Mouse (Mus musculus) frontal cortex, postnatal 25 days (tissue): Measurements from ENCODE around the gene Sox8.

Experiments
- DNase-seq, 2 experiments: peaks; one replicate each; pipeline ENCODE4 v3.0.0; 2022; ENCODE audit warnings: low spot score in 2 of 2

The Sox8 gene

GRCm38 (mm10) chr17:25555666-25556629 lies 14.5 kb downstream of the Sox8 start:
- DNase-seq, result peak; percentile 67 to 70

DNA sequence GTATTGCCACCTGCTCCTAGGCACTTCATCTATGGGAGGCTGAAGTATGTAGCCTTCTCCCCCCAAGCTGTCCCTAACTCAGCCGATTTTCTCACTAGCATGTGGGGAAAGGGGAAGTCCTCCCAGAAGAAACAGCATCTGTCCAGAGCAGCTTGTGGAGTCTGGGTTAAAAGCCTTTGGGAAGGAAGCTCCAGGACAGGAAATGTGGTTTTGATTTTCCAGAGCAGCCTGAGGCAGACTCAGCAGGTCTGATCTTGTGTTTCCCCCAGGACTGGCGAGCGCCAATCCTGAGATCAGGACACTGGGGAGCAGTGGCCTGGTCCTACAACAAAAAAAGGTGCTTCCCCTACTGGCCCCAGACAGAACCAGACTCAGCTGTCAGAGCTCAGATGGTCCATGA lies 15.3 kb downstream of the Sox8 start:
- DNase-seq, result no peak

DNA sequence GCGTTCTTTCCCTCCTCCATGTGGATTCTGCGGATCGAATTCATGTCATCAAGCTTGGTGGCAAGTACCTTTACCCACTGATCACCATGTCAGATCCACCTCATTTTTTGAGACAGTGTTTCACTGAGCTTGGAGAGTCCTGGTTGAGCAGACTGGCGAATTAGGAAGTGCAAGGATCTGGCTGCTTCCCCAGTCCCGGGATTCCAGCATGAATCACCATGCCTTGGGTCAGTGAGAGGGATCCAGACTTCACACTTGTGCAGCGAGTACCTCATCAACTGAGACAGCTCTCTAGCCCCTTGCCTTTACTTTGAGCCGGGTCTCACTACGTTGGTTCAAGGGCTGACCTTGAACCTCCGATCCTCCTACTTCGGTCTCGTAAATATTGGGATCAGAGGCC lies 19.2 kb downstream of the Sox8 start:
- no peak for DNase-seq

DNA sequence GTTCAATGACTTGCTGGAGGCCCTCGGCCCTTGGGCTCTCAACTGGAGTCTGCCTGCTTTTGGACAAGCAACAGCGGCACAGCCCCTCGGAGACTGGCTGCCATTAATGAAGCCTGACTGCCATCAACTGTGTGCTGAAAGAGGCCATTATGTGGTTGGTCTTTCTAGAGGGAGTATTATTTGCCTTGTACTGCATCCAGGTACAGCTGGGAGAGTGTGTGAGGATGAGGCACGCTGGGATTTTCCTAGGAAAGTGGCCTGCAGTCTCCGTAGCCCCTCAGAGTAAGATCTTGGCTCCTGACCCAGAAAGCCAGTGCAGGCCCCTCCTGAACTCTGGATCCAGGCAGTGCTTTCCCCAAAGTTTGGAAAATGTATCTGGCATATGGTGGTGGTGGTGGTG lies 20.5 kb downstream of the Sox8 start:
- DNase-seq, result no peak

DNA sequence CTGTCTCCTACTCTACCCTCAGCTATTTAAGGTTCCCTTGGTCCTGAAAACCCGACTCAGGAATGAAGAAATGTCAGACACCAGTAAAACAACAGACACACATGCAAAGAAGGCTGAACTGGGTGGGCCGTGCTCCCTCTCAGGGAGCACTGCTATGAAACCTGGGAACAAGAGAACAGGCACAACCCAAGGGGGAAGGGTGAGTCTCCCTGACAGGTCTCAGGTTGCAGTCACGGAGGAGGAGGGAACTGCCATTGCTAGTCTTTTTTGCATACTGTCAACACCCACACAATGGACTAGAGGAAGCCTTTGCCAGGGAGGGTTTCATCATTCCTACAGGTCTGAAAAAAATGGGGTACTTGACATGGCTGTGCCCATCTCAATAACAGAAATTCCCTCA lies 23.5 kb downstream of the Sox8 start:
- DNase-seq, result no peak

DNA sequence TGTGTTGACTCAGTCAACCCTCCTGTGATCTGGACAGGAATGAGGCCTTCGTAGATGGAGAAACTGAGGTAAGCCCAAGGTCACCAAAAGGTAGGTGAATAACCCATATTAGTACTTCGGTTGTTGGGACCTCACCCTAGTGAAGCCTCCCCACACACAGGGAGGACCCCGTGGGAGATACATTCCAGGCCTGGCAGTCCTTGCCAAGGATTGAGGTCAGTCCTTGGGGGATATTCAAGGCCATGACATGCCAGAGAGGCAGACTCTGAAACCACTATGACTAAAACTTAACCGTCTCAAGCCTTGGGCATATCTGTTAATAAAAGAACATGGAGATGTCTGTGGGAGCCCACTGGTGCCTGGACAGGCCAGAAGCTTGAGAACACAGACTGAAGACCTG lies 28.7 kb downstream of the Sox8 start:
- DNase-seq, result no peak

DNA sequence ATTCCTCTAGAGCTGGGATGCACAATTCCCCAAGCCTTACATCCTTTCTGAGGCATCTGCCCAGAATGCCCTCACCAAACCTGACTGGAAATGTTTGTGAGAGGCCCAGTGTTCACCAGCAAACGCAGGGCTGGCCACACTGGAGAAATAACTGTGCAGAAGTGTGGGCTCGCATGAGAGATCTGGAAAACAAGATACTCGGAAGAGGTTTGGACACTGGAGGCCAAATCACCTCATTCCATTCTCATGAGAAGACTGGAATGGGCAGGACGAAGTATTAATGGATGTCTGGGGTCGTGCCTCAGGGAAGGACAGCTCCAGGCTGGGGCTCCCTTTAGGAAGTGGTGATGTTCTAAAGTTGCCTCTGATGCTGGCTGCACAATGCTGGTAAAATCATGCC lies 29.8 kb downstream of the Sox8 start:
- no peak for DNase-seq

DNA sequence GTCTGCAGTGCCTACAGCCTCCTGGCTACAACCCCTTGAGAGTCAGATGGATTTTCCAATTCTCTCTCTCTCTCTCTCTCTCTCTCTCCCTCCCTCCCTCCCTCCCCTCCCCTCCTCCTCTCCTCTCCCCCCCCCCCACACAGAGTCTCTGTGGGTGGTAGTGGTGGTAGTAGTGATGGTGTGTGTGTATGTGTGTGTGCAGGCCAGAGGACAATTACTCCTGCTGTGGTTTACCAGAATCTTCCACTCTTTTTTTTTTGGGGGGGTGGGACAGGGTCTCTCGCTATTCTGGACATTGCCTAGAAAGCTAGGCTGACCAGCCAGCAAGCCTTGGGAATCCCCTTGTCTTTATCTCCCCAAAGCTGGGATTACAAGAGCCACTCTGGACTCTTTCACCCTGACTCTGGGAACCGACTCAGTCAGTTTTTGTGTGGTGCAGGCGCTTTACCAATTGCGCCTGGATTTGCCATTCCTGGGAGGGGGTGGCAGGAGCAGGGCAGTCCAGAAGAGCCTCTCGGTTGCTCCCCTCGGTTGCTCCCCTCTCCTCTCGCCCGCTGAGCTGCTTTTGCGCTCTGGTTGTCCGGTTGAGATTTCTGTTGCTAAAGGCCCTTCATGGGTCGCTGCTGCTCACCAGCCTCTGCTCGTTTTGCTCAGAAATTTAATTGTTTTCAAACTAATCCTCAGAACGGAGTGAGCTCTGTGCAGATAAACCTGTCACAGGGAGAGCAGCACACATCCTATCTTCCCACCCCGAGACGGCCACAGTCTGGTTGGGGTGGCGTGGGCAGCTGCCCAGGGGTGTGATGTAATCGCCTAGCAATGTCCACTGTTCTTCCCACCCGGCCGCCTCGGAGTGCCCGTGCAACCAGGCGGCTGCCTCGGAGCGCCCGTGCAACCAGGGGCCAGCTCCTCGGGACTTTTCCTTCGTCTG lies 31.3 kb downstream of the Sox8 start:
- DNase-seq, result no peak

DNA sequence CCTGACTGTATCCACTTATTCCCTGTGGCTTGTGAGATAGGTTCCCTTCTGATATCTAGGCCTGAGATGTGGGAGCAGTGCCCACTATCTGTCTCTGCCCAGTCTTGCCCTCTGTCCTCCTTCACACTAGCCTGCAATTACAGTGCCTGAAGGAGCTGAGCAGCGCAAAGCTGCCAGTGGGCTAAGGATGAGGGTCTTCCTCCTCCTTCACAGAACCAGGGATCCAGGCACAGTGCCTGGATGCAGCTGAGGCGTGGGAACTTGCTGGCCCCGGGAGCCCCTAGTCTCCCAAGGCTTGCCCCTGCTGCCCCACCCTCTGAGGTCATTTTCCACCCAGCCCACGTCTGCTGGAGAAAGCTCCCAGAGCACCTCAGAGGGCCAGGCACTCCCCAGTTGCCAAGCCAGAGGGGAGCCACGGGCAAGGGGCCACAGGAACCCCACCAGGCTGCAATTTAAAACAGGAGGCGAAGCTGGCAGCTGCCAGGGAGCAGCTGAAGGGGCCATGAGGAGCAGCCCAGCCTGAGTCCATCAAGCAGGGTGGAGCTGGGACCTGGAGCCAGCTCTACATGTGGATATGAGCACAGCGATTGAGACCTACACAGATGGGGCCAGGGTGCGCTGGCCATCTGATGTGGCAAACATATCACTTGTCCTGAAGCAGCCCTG lies 40.0 kb downstream of the Sox8 start:
- DNase-seq, result no peak

DNA sequence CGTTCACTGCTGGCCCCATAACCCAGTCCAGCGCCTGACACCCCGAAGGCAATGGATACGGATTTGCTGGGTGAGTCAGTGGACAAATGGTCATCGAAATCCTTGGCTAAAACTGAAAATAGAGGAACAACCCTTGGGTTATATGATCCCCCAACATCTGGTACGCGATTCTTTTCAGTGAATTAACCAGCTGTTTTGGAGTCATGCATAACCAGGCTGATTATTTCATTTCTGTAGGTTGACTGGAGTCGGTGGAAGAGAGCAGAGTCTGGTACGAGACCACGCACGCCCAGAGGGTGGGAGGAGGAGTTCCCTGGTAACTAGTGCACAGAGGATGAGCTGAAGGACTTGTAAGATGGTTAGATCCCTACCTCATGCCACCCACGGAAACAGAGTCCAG lies 48.4 kb downstream of the Sox8 start:
- DNase-seq, result no peak

GRCm38 (mm10) chr17:25520492-25520891 lies 50.0 kb downstream of the Sox8 start:
- DNase-seq, result no peak

DNA sequence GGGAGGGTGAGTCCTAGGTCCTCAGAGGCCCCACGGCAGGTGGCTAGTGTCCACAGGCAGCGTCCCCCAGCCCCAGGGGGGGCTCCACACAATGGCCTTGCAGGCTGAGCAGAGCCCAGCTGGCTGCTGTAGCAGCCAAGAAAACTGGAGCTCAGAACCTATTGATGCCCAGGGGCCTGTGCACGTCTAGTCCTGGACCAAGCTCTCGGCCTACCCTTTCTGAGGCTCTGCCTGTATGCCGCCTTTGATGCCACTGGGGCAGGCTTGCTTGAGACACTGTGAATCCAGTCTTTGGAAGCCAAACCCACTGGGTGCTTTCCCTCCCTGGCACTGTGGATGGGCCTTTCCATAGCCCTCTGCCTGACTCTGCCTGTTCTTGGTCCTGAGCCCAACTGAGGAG lies 51.0 kb downstream of the Sox8 start:
- DNase-seq, result peak in 1 of 2 experiments; percentile 10

GRCm38 (mm10) chr17:25518144-25518543 lies 52.3 kb downstream of the Sox8 start:
- DNase-seq, result peak; percentile 10 to 25

DNA sequence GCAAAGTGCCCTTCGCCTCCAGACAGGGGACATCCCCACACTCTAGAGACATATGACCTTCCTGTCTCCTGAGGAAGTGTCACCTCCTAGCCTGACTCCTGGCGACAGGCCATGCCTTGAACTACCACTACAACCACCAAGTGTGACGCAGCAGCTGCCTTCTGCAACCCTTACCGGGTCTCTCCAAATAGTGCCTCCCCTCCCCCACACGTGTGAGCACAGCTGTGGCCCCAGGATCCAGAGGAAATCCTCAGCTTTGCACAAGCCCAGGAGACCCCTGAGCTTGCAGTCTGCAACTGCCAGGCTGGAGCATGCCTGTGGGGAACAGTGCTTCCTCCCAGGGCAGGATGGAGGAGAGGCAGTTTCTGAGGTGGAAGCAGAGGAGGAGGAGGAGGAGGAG lies 54.2 kb downstream of the Sox8 start:
- no peak for DNase-seq
